Mouse (Mus musculus): ENCODE data around the gene Lypd8. TPM values are rescaled to one million over a fixed set of nuclear protein-coding genes. Genes with fewer than 3 reads are reported as not detected.
A peak's percentile ranks its signal among the peaks of the same experiment; 100 is the strongest.

The Lypd8 gene
- polyA plus RNA-seq, 1 experiment from 2014 or later: 1,152 TPM

DNA sequence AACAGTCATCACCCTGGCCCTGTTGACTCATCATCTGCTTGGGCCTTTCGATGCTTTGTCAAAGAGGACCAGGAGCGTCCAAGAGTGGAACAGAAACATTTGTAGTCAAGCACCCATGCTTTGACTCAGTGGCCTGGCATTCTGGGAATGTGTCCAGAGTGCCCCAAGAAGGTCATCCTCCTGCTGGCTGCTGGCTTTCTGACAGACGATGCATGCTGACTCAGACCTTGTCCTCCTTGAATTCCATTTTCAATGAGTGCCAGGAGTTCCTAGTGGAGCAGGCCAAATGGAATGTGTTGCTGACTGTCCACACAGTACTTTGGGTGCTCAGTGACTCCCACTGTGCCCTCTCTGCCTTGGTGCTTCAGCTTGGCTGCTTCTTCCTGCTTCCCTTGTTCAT, 44.1 kb upstream of the Lypd8 start:
- Histone ChIP-seq H3K9me3 (ENCODE audit: control insufficient read depth, low read length) (no peaks in the 10 kb centered on the region), H3K4me2 (replicated peaks; ENCODE audit: low read depth) (no peak overlapping the region), H3K36me3 (ENCODE audit: control insufficient read depth, insufficient read depth, low read length) (peaks cover 12% of the 10 kb centered on the region; the same call in 1 of the 2 replicates), H3K27me3 (ENCODE audit: control insufficient read depth, insufficient read depth, low read length) (no peaks in the 10 kb centered on the region), H3K4me3 (ENCODE audit: low read depth, low read length) (no peak overlapping the region), H3K4me1 (replicated peaks; ENCODE audit: control insufficient read depth, insufficient read depth) (peaks cover 4% of the 10 kb centered on the region), H3K9ac (ENCODE audit: low read length) (no peak overlapping the region), H3K27ac (replicated peaks) (no peak overlapping the region)
- ATAC-seq (ENCODE audit: low FRiP score, low TSS enrichment): no peak
- no peak for DNase-seq (ENCODE audit: low spot score)
- TF ChIP-seq CTCF (IDR thresholded peaks at IDR 0.05; ENCODE audit: low read depth): no peak
- no peak for TF ChIP-seq EP300 (optimal IDR thresholded peaks at IDR 0.05)
- WGBS: 55% methylated on average over 3 of the region's 3 CpGs

- Histone ChIP-seq H3K27ac (replicated peaks) (no peak overlapping the region), H3K4me2 (replicated peaks; ENCODE audit: low read depth) (no peak overlapping the region), H3K9me3 (ENCODE audit: control insufficient read depth, low read length) (no peaks in the 10 kb centered on the region), H3K9ac (ENCODE audit: low read length) (no peak overlapping the region), H3K4me1 (replicated peaks; ENCODE audit: control insufficient read depth, insufficient read depth) (no peaks in the 10 kb centered on the region), H3K4me3 (ENCODE audit: low read depth, low read length) (no peak overlapping the region), H3K36me3 (ENCODE audit: control insufficient read depth, insufficient read depth, low read length) (peaks cover 17% of the 10 kb centered on the region), H3K27me3 (ENCODE audit: control insufficient read depth, insufficient read depth, low read length) (no peaks in the 10 kb centered on the region)
- ATAC-seq (ENCODE audit: low FRiP score, low TSS enrichment) (0 out of 2 replicates have a peak, but pooled peaks have one; percentile 33), DNase-seq (ENCODE audit: low spot score) (no peak)
- TF ChIP-seq EP300 (optimal IDR thresholded peaks at IDR 0.05) (no peak), CTCF (IDR thresholded peaks at IDR 0.05; ENCODE audit: low read depth) (no peak)
- 62% methylated on average over 4 of the region's 4 CpGs for WGBS
These were observed 32.1 kb upstream of the Lypd8 start for GRCm38 (mm10) chr11:58346745-58347144.

DNA sequence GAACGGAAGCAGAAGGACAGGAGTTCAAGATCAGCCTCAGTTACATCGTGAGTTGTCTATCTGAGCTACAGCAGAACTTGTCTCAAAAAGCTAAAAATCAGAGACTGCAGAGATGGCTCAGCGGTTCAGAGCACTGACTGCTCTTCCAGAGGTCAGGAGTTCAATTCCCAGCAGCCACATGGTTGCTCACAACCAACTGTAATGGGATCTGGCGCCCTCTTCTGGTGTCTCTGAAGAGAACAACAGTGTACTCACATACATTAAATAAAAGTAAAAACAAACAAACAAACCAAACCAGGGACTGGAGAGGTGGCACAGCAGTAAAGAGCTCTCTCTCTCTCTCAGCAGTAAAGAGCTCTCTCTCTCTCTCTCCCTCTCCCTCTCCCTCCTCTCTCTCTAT, 28.2 kb upstream of the Lypd8 start:
- TF ChIP-seq EP300 (optimal IDR thresholded peaks at IDR 0.05) (no peak), CTCF (IDR thresholded peaks at IDR 0.05; ENCODE audit: low read depth) (peak; percentile 46)
- no peaks in the 10 kb centered on the region for H3K27me3 ChIP-seq (ENCODE audit: control insufficient read depth, insufficient read depth, low read length)
- no peak overlapping the region for H3K9ac ChIP-seq (ENCODE audit: low read length)
- ATAC-seq (ENCODE audit: low FRiP score, low TSS enrichment) (no peak), DNase-seq (ENCODE audit: low spot score) (no peak)
- H3K36me3 ChIP-seq (ENCODE audit: control insufficient read depth, insufficient read depth, low read length): peaks cover 13% of the 10 kb centered on the region
- no peaks in the 10 kb centered on the region for H3K4me1 ChIP-seq (replicated peaks; ENCODE audit: control insufficient read depth, insufficient read depth)
- H3K27ac ChIP-seq (replicated peaks): no peak overlapping the region
- H3K9me3 ChIP-seq (ENCODE audit: control insufficient read depth, low read length): no peaks in the 10 kb centered on the region
- WGBS: 69% methylated on average over 4 of the region's 4 CpGs
- H3K4me2 ChIP-seq (replicated peaks; ENCODE audit: low read depth): no peak overlapping the region
- H3K4me3 ChIP-seq (ENCODE audit: low read depth, low read length): no peak overlapping the region

GRCm38 (mm10) chr11:58351179-58351578, 27.7 kb upstream of the Lypd8 start:
- Histone ChIP-seq H3K36me3 (ENCODE audit: control insufficient read depth, insufficient read depth, low read length) (peaks cover 8% of the 10 kb centered on the region), H3K9ac (ENCODE audit: low read length) (no peak overlapping the region), H3K4me2 (replicated peaks; ENCODE audit: low read depth) (no peak overlapping the region), H3K27ac (replicated peaks) (no peak overlapping the region), H3K4me3 (ENCODE audit: low read depth, low read length) (no peak overlapping the region), H3K4me1 (replicated peaks; ENCODE audit: control insufficient read depth, insufficient read depth) (no peaks in the 10 kb centered on the region), H3K9me3 (ENCODE audit: control insufficient read depth, low read length) (no peaks in the 10 kb centered on the region), H3K27me3 (ENCODE audit: control insufficient read depth, insufficient read depth, low read length) (no peaks in the 10 kb centered on the region)
- ATAC-seq (ENCODE audit: low FRiP score, low TSS enrichment) (no peak), DNase-seq (ENCODE audit: low spot score) (no peak)
- TF ChIP-seq EP300 (optimal IDR thresholded peaks at IDR 0.05) (no peak), CTCF (IDR thresholded peaks at IDR 0.05; ENCODE audit: low read depth) (no peak)
- WGBS: 75% methylated on average over 5 of the region's 5 CpGs

GRCm38 (mm10) chr11:58352681-58353548, 25.9 kb upstream of the Lypd8 start:
- H3K9ac ChIP-seq (ENCODE audit: low read length): no peak overlapping the region
- H3K4me3 ChIP-seq (ENCODE audit: low read depth, low read length): no peak overlapping the region
- DNase-seq (ENCODE audit: low spot score): peak; percentile 63
- no peaks in the 10 kb centered on the region for H3K36me3 ChIP-seq (ENCODE audit: control insufficient read depth, insufficient read depth, low read length)
- H3K4me1 ChIP-seq (replicated peaks; ENCODE audit: control insufficient read depth, insufficient read depth): no peaks in the 10 kb centered on the region
- 31% methylated on average over 7 of the region's 7 CpGs for WGBS
- no peak overlapping the region for H3K4me2 ChIP-seq (replicated peaks; ENCODE audit: low read depth)
- TF ChIP-seq CTCF (IDR thresholded peaks at IDR 0.05; ENCODE audit: low read depth) (peak; percentile 66), EP300 (optimal IDR thresholded peaks at IDR 0.05) (no peak)
- peak; percentile 36; the same call in 1 of the 2 replicates for ATAC-seq (ENCODE audit: low FRiP score, low TSS enrichment)
- H3K27me3 ChIP-seq (ENCODE audit: control insufficient read depth, insufficient read depth, low read length): no peaks in the 10 kb centered on the region
- 0 out of 2 replicates have a peak overlapping the region, but pooled peaks have one; percentile 18 for H3K27ac ChIP-seq (replicated peaks)
- no peaks in the 10 kb centered on the region for H3K9me3 ChIP-seq (ENCODE audit: control insufficient read depth, low read length)

- Histone ChIP-seq H3K27ac (replicated peaks) (no peak overlapping the region), H3K9me3 (ENCODE audit: control insufficient read depth, low read length) (no peaks in the 10 kb centered on the region), H3K4me1 (replicated peaks; ENCODE audit: control insufficient read depth, insufficient read depth) (no peaks in the 10 kb centered on the region), H3K36me3 (ENCODE audit: control insufficient read depth, insufficient read depth, low read length) (no peaks in the 10 kb centered on the region), H3K27me3 (ENCODE audit: control insufficient read depth, insufficient read depth, low read length) (no peaks in the 10 kb centered on the region), H3K4me3 (ENCODE audit: low read depth, low read length) (no peak overlapping the region), H3K4me2 (replicated peaks; ENCODE audit: low read depth) (no peak overlapping the region), H3K9ac (ENCODE audit: low read length) (no peak overlapping the region)
- ATAC-seq (ENCODE audit: low FRiP score, low TSS enrichment) (no peak), DNase-seq (ENCODE audit: low spot score) (no peak)
- 67% methylated on average over 3 of the region's 3 CpGs for WGBS
- TF ChIP-seq CTCF (IDR thresholded peaks at IDR 0.05; ENCODE audit: low read depth) (no peak), EP300 (optimal IDR thresholded peaks at IDR 0.05) (no peak)
These were observed 25.1 kb upstream of the Lypd8 start for GRCm38 (mm10) chr11:58353709-58354108.

All from stomach, postnatal 0 days (tissue).